Mouse (Mus musculus) megakaryocyte-erythroid progenitor cell, adult 5-6 weeks (primary cell): Measurements from ENCODE around the gene Nfyc. TPM values are rescaled to one million over a fixed set of nuclear protein-coding genes. Genes with fewer than 3 reads are reported as not detected.

Experiments used
- ATAC-seq: replicated peaks from 2 replicates; pipeline ENCODE4 v1.8.0; 2016; ENCODE audit warnings: mild to moderate bottlenecking, inconsistent platforms; ENCODE audit not compliant: severe bottlenecking, poor library complexity, low FRiP score, low TSS enrichment
- total RNA-seq, 2 experiments: library from RNA; stranded (forward) in 1 of 2; stranded (reverse) in 1 of 2; fragments of 200-1000, 215-1000 nt in 1 of 2; fragments of >200 nt in 1 of 2; fragmentation: Nextera tagmentation in 1 of 2; gene quantifications; 2 replicates each; pipeline ENCODE4 v1.2.3; 2014 to 2017

Gene Nfyc
- total RNA-seq, 2 experiments from 2014 or later = 69.9 to 74.5 TPM

- no peak for ATAC-seq
Measured at GRCm38 (mm10) chr4:120792918-120793317, 38.5 kb downstream of the Nfyc start.

GRCm38 (mm10) chr4:120790027-120790426 is 41.3 kb downstream of the Nfyc start:
- ATAC-seq = no peak

- no peak for ATAC-seq
Measured at GRCm38 (mm10) chr4:120755801-120756200, 75.6 kb downstream of the Nfyc start.

- ATAC-seq = peak; percentile 72; the same call in 1 of the 2 replicates
Measured at GRCm38 (mm10) chr4:120755299-120755698, 76.1 kb downstream of the Nfyc start.

- ATAC-seq = no peak
Measured at GRCm38 (mm10) chr4:120749601-120750000, 81.8 kb downstream of the Nfyc start.

GRCm38 (mm10) chr4:120747941-120748866 is 83.2 kb downstream of the Nfyc start, which contains the start of gene Kcnq4:
Kcnq4 (minus strand) TSS chr4:120748612.
- no peak for ATAC-seq

- no peak for ATAC-seq
Measured at GRCm38 (mm10) chr4:120747243-120747792, 84.1 kb downstream of the Nfyc start.

- ATAC-seq = no peak
Measured at GRCm38 (mm10) chr4:120746552-120747150, 84.7 kb downstream of the Nfyc start.

GRCm38 (mm10) chr4:120745731-120746551 is 85.4 kb downstream of the Nfyc start:
- no peak for ATAC-seq

- no peak for ATAC-seq
Measured at GRCm38 (mm10) chr4:120743636-120744035, 87.7 kb downstream of the Nfyc start.

- no peak for ATAC-seq
Measured at GRCm38 (mm10) chr4:120741303-120741702, 90.1 kb downstream of the Nfyc start.

GRCm38 (mm10) chr4:120734012-120734622 is 97.3 kb downstream of the Nfyc start:
- ATAC-seq = no peak

GRCm38 (mm10) chr4:120732737-120733136 is 98.6 kb downstream of the Nfyc start:
- ATAC-seq = no peak

GRCm38 (mm10) chr4:120731030-120731644 is 100.2 kb downstream of the Nfyc start:
- ATAC-seq = peak; percentile 88

- ATAC-seq = peak; percentile 46
Measured at GRCm38 (mm10) chr4:120730574-120730973, 100.8 kb downstream of the Nfyc start.

- no peak for ATAC-seq
Measured at GRCm38 (mm10) chr4:120730146-120730545, 101.2 kb downstream of the Nfyc start.

GRCm38 (mm10) chr4:120729441-120729840 is 101.9 kb downstream of the Nfyc start:
- ATAC-seq = no peak

- no peak for ATAC-seq
Measured at GRCm38 (mm10) chr4:120727842-120728241, 103.5 kb downstream of the Nfyc start.

- no peak for ATAC-seq
Measured at GRCm38 (mm10) chr4:120726174-120726573, 105.2 kb downstream of the Nfyc start.
